Mouse (Mus musculus) forebrain, embryonic 14.5 days (tissue): ENCODE measurements around the gene Upp2. TPM values are rescaled to one million over a fixed set of nuclear protein-coding genes. Genes with fewer than 3 reads are reported as not detected.

Experiments
- ATAC-seq: fragments of 200-750 bp; cut with Nextera tagmentation; 2 replicates; pipeline ENCODE4 v1.8.0; 2017; ENCODE audit warnings: mild to moderate bottlenecking, moderate library complexity
- DNase-seq: peaks from one replicate; pipeline ENCODE4 v3.0.0-alpha.2; 2015; ENCODE audit warnings: low spot score
- H3K27ac ChIP-seq: fragments of 300-500 bp; sonication (generic); 2 replicates; pipeline ENCODE4 v1.5.1; 2014; ENCODE audit warnings: low read depth, mild to moderate bottlenecking, control low read depth, low read length, moderate library complexity
- H3K27me3 ChIP-seq: fragments of 300-500 bp; sonication (generic); replicated peaks from 2 replicates; pipeline ENCODE4 v1.6.1; 2014; ENCODE audit warnings: low read length, control low read depth, mixed read lengths; ENCODE audit not compliant: control insufficient read depth, insufficient read depth
- H3K36me3 ChIP-seq: fragments of 300-500 bp; sonication (generic); 2 replicates; pipeline ENCODE4 v1.6.1; 2014; ENCODE audit warnings: low read length, control low read depth; ENCODE audit not compliant: control insufficient read depth, insufficient read depth
- H3K4me1 ChIP-seq: fragments of 300-500 bp; sonication (generic); 2 replicates; pipeline ENCODE4 v1.6.1; 2014; ENCODE audit warnings: antibody characterized with exemption, low read length, control low read depth; ENCODE audit not compliant: control insufficient read depth, insufficient read depth
- H3K4me2 ChIP-seq: fragments of 300-500 bp; sonication (generic); 2 replicates; pipeline ENCODE4 v1.6.1; 2014; ENCODE audit warnings: mild to moderate bottlenecking, control low read depth, low read length
- H3K4me3 ChIP-seq: fragments of 300-500 bp; sonication (generic); 2 replicates; pipeline ENCODE4 v1.5.1; 2014; ENCODE audit warnings: low read depth, low read length, control low read depth
- H3K9ac ChIP-seq: fragments of 300-500 bp; sonication (generic); 2 replicates; pipeline ENCODE4 v1.6.1; 2014; ENCODE audit warnings: mild to moderate bottlenecking, low read length, control low read depth, moderate library complexity
- H3K9me3 ChIP-seq: fragments of 300-500 bp; sonication (generic); replicated peaks from 2 replicates; pipeline ENCODE4 v1.6.1; 2016; ENCODE audit warnings: low read length, control low read depth, mixed read lengths; ENCODE audit not compliant: control insufficient read depth
- WGBS: fragments of 180-500 bp; shearing (Covaris S2); extraction: QIAGEN DNeasy Blood & Tissue Kit; methylation state at CpG from one replicate; pipeline ENCODE4 v1.1.7; 2014; 5-methylcytosine and 5-hydroxymethylcytosine counted together
- polyA plus RNA-seq: library from polyadenylated mRNA; unstranded; fragments of >200 nt; fragmentation: Nextera tagmentation; extraction: Ambion mirVana; gene quantifications from 2 replicates; pipeline ENCODE4 v1.2.1, GENCODE M21; 2014

Gene Upp2
- polyA plus RNA-seq, 1 experiment from 2014 or later = 13.1 TPM

- H3K9me3 ChIP-seq = no peaks in the 10 kb centered on the region
- H3K36me3 ChIP-seq = no peaks in the 10 kb centered on the region
- 0 out of 2 replicates have a peak, but pooled peaks cover 3% of the 10 kb centered on the region for H3K4me1 ChIP-seq
- ATAC-seq = no peak
- no peak overlapping the region for H3K9ac ChIP-seq
- no peak overlapping the region for H3K27ac ChIP-seq
- WGBS = 91% methylated on average over 1 of the region's 1 CpGs
- H3K4me2 ChIP-seq = no peak overlapping the region
- DNase-seq = no peak
- H3K27me3 ChIP-seq = no peaks in the 10 kb centered on the region
- H3K4me3 ChIP-seq = no peak overlapping the region
Observed at GRCm38 (mm10) chr2:58590055-58590454, 23.0 kb downstream of the Upp2 start.

- WGBS = 84% methylated on average over 9 of the region's 9 CpGs
- Histone ChIP-seq H3K4me1 (0 out of 2 replicates have a peak, but pooled peaks cover 3% of the 10 kb centered on the region), H3K27ac (no peak overlapping the region), H3K36me3 (no peaks in the 10 kb centered on the region), H3K9me3 (no peaks in the 10 kb centered on the region), H3K4me2 (no peak overlapping the region), H3K27me3 (no peaks in the 10 kb centered on the region), H3K4me3 (no peak overlapping the region), H3K9ac (no peak overlapping the region)
- DNase-seq (no peak), ATAC-seq (no peak)
Observed at GRCm38 (mm10) chr2:58595350-58595749, 28.3 kb downstream of the Upp2 start.

GRCm38 (mm10) chr2:58596774-58597342 is 29.8 kb downstream of the Upp2 start:
- H3K27ac ChIP-seq = no peak overlapping the region
- DNase-seq (peak; percentile 32), ATAC-seq (no peak)
- H3K4me3 ChIP-seq = no peak overlapping the region
- no peaks in the 10 kb centered on the region for H3K27me3 ChIP-seq
- no peak overlapping the region for H3K4me2 ChIP-seq
- no peaks in the 10 kb centered on the region for H3K4me1 ChIP-seq
- 69% methylated on average over 17 of the region's 17 CpGs for WGBS
- H3K9ac ChIP-seq = no peak overlapping the region
- H3K9me3 ChIP-seq = no peaks in the 10 kb centered on the region
- no peaks in the 10 kb centered on the region for H3K36me3 ChIP-seq

GRCm38 (mm10) chr2:58597556-58597955 is 30.5 kb downstream of the Upp2 start:
- no peak for ATAC-seq

GRCm38 (mm10) chr2:58599639-58600038 is 32.5 kb downstream of the Upp2 start:
- Histone ChIP-seq H3K27me3 (no peaks in the 10 kb centered on the region), H3K27ac (no peak overlapping the region), H3K4me2 (no peak overlapping the region), H3K9ac (no peak overlapping the region), H3K4me1 (no peaks in the 10 kb centered on the region; the same call in 1 of the 2 replicates), H3K36me3 (no peaks in the 10 kb centered on the region), H3K4me3 (no peak overlapping the region), H3K9me3 (no peaks in the 10 kb centered on the region)
- DNase-seq = no peak
- WGBS = 94% methylated on average over 6 of the region's 6 CpGs
- ATAC-seq = no peak

More at GRCm38 (mm10) chr2:58597556-58597955, 30.5 kb downstream of the Upp2 start:
- Histone ChIP-seq H3K4me1 (no peaks in the 10 kb centered on the region), H3K27ac (no peak overlapping the region), H3K9ac (no peak overlapping the region), H3K36me3 (no peaks in the 10 kb centered on the region), H3K4me2 (no peak overlapping the region), H3K9me3 (no peaks in the 10 kb centered on the region), H3K4me3 (no peak overlapping the region), H3K27me3 (no peaks in the 10 kb centered on the region)
- 99% methylated on average over 3 of the region's 3 CpGs for WGBS
- DNase-seq = no peak

- no peak for ATAC-seq
- Histone ChIP-seq H3K27ac (no peak overlapping the region), H3K27me3 (no peaks in the 10 kb centered on the region), H3K9ac (no peak overlapping the region), H3K4me3 (no peak overlapping the region), H3K4me2 (no peak overlapping the region), H3K9me3 (no peaks in the 10 kb centered on the region), H3K4me1 (no peaks in the 10 kb centered on the region; the same call in 1 of the 2 replicates), H3K36me3 (no peaks in the 10 kb centered on the region)
- 90% methylated on average over 4 of the region's 4 CpGs for WGBS
- no peak for DNase-seq
Observed at GRCm38 (mm10) chr2:58601382-58601781, 34.3 kb downstream of the Upp2 start.

- 34% methylated on average over 3 of the region's 3 CpGs for WGBS
- peak; percentile 89 for ATAC-seq
- Histone ChIP-seq H3K4me1 (no peaks in the 10 kb centered on the region; the same call in 1 of the 2 replicates), H3K4me2 (no peak overlapping the region), H3K9me3 (no peaks in the 10 kb centered on the region), H3K9ac (no peak overlapping the region), H3K27me3 (no peaks in the 10 kb centered on the region), H3K36me3 (no peaks in the 10 kb centered on the region), H3K4me3 (no peak overlapping the region), H3K27ac (no peak overlapping the region)
- DNase-seq = peak; percentile 85
Observed at GRCm38 (mm10) chr2:58603379-58603778, 36.3 kb downstream of the Upp2 start.

GRCm38 (mm10) chr2:58604791-58605190 is 37.7 kb downstream of the Upp2 start:
- 96% methylated on average over 3 of the region's 3 CpGs for WGBS
- Histone ChIP-seq H3K4me2 (no peak overlapping the region), H3K9ac (no peak overlapping the region), H3K4me1 (no peaks in the 10 kb centered on the region; the same call in 1 of the 2 replicates), H3K4me3 (no peak overlapping the region), H3K27ac (no peak overlapping the region), H3K36me3 (no peaks in the 10 kb centered on the region), H3K27me3 (no peaks in the 10 kb centered on the region), H3K9me3 (no peaks in the 10 kb centered on the region)
- no peak for DNase-seq
- ATAC-seq = no peak

- ATAC-seq = no peak
- Histone ChIP-seq H3K4me3 (no peak overlapping the region), H3K9ac (no peak overlapping the region), H3K27ac (no peak overlapping the region), H3K36me3 (no peaks in the 10 kb centered on the region), H3K4me1 (no peaks in the 10 kb centered on the region), H3K27me3 (no peaks in the 10 kb centered on the region), H3K9me3 (no peaks in the 10 kb centered on the region), H3K4me2 (no peak overlapping the region)
- DNase-seq = no peak
- 86% methylated on average over 3 of the region's 3 CpGs for WGBS
Observed at GRCm38 (mm10) chr2:58613720-58614119, 46.6 kb downstream of the Upp2 start.
